Mouse (Mus musculus) MN1 (cell line): ENCODE results near the gene Clic6.
"Not testable (repeated sequence)": the region's sequence is repeated elsewhere in the genome, so short reads cannot be mapped to it uniquely, and the experiment has no call there.

Experiments
- DNase-seq: peaks from one replicate; pipeline ENCODE4 v3.0.0-alpha.2; 2016; ENCODE audit warnings: low spot score

Clic6 gene

GRCm38 (mm10) chr16:92470706-92471105 lies 14.8 kb upstream of the Clic6 start, which contains the start of gene Rcan1:
Gene Rcan1 (minus strand): TSS chr16:92470867.
- no peak for DNase-seq

- no peak for DNase-seq
Measured at GRCm38 (mm10) chr16:92472898-92473297, 12.6 kb upstream of the Clic6 start.

DNA sequence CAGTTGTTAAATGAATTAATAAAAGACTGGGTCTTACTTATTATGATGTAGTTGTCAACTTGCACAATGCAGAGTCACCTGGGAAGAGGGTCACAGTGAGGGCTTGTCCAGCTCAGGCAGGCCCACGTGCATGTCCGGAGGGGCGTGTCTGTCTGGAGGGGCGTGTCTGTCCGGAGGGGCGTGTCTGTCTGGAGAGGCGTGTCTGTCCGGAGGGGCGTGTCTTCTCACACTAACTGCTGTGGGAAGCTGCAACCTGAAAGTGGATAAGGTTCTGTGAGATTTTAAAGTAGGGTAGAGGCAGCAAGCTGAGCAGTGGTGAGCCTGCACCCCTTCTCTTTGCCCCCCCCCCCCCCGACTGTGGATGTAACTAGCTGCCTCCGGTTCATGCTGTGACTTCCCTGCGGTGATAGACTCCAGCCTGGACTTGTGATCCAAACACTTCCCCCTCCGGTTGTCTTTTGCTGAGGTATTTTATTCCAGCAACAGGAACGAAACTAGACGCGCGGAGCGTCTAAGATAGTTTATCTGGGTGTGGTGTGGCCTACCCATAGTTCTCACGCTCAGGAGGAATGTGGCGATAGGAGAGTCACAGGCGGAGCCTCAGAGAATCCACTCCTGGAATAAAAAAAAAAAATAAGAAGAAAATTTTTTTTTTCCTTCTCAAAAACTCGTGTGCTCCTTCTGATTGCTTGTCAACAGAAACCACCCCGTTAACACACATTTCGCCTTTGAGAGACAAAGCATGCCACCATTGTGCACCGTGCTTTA lies 10.3 kb upstream of the Clic6 start:
- no peak for DNase-seq

DNA sequence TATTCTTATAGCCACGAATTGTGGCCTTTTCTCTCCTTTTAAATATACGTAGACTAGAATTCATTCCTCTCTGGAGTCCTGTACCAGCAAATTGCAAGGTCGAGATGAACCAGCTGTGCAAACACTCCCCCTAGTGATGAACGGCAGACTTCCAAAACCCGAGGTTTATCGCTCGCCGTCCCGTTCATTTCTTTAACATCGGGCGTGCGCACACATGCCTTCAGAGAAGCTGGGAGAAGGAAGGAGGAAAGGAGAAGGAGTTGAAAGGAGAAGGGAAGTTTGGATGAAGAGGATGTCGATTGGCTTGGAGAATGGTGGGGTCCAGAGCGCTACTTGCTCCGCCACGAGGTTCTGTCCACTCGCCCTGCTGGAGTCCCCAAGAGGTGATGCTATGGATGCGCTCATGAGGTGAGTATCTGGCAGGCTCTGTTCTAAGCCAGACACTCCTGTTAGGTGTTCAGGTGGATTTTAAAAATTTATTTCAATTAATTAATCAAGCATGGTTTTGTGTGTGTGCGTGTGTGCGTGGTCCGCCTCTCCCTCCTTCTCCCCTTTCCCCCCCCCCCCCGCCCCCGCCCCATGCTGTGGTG lies 6.9 kb upstream of the Clic6 start:
- peak; percentile 45 for DNase-seq

DNA sequence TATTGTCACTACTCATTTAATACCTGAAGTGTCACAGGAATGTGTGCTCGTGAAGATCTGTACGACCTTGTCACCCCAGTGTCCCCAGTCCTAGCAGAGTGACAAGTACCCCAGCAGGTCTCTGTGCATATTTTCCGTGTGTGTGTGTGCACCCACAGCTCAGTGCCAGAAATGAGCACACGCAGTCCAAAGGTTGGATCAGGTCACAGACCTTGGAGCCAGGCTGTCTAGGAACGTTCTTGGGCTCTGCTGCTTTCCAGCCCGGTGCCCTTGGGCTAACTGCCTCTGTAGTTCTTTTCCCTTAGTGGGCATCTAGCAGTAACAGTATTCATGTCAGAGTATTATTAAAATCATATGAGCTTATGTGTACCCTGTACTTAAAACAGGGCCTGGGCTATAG lies 1.6 kb downstream of the Clic6 start:
- no peak for DNase-seq

DNA sequence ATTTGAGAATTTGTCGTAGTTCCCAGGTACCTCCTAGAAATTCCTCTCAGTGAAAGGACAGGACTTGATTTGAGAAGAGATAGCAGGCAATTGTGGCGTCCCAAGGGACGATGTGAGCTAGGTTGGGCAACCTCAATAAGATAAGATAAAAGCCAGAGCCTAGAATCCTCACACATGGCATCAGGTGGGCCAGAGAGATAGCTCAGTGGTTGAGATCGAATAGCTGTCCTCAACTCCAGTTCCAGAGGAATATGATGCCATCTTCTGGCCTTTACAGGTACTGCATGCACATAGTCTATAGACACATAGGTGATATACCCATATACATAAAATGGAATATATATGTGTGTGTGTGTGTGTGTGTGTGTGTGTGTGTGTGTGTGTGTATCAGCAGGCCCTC lies 2.0 kb downstream of the Clic6 start:
- DNase-seq = peak; percentile 9

DNA sequence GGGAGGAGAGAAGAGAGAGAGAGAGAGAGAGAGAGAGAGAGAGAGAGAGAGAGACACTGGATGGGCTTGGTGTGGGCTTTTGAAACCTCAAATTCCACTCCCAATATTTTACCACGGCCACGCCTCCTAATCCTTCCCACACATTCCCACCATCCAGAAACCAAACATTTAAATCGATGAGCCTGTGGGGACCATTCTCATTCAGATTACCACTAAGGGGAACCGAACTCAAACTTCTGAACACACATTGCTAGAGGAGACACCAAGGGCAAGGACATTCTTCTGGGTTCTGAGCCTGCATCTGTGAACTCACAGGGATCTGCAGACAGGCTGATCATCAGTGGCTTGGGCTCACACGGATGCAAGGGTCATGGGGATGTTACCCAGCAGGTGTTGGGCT lies 2.9 kb downstream of the Clic6 start:
- DNase-seq = no peak

DNA sequence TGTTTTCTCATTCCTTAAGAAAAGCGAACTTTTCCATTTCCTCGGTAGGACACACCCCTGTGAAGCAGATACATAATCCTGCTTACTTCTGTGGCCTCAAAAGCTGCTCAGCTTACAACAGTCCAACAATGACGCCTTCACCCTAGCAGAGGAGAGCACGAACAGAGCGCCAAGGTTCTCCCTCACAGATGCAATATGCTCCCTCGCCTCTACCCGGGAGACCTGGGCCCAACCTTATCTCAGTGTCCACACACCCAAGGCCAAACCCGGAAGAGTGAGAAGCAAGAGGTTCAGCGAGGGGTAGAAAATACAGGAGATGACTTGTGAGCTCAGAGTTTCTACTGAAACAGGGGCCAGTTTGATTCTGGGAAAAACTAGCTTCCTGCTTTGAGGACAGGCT lies 3.8 kb downstream of the Clic6 start:
- no peak for DNase-seq

- no peak for DNase-seq
Measured at GRCm38 (mm10) chr16:92497851-92498588, 12.5 kb downstream of the Clic6 start.

- DNase-seq = no peak
Measured at GRCm38 (mm10) chr16:92498589-92498981, 13.0 kb downstream of the Clic6 start.

- no peak for DNase-seq
Measured at GRCm38 (mm10) chr16:92499324-92499723, 13.8 kb downstream of the Clic6 start.

GRCm38 (mm10) chr16:92500534-92500933 lies 15.0 kb downstream of the Clic6 start:
- no peak for DNase-seq

DNA sequence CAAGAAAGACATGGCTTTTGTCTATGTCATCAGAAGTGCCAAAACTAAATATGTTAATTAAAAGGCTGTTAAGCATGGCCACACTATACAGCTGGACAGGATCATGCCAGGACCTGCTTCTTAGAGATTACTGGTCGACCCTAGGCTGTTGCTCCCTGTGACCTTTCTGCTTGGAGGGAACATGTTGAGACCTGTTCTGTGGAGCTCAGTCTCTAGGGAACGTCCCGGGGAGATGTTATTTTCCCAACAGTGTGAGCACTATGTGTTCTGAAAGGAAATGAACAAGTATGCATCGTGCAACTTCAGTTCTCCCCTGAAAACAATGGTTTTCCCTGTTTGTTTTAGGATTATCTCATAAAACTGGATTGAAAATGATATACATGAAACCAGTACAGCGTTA lies 17.6 kb downstream of the Clic6 start:
- no peak for DNase-seq

DNA sequence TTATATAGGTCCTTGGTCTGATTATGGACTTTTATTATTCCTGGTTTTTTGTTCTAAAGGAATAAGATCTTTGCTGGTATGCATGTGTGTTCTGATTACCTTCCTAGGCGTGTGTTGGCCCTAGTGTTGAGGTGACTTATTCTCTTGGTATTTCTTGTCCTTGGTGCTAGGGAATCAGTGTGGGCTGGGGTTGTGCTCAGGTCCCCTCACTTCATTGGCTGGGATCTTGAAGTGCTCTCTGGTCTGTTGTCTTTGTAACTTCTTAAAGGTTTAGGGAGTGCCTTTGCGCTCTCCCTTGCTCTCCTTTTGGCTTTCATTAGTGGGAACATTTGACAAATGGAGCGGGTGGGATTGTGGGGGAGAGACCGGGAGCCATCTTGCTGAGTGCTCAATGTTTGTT lies 22.0 kb downstream of the Clic6 start:
- DNase-seq = no peak

- DNase-seq = no peak
Measured at GRCm38 (mm10) chr16:92510835-92511772, 25.6 kb downstream of the Clic6 start.

- no peak for DNase-seq
Measured at GRCm38 (mm10) chr16:92511773-92512391, 26.3 kb downstream of the Clic6 start.

DNA sequence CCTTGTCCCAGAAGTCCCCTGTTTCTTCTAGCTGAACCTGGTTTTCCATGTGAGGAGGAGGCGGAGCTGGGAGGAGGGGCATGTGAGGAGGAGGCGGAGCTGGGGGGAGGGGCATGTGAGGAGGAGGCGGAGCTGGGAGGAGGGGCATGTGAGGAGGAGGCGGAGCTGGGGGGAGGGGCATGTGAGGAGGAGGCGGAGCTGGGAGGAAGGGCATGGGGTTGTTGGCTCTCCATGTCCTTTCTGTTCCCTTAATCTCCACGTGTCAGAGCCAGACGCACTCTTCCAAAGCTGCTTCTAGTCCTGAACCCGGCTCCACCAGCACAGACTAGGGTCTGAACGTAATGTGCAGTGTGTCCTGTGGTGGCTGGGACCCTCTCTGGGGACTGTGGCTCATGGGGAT lies 29.4 kb downstream of the Clic6 start:
- not testable (repeated sequence) for DNase-seq

GRCm38 (mm10) chr16:92516139-92516538 lies 30.6 kb downstream of the Clic6 start:
- DNase-seq = no peak

DNA sequence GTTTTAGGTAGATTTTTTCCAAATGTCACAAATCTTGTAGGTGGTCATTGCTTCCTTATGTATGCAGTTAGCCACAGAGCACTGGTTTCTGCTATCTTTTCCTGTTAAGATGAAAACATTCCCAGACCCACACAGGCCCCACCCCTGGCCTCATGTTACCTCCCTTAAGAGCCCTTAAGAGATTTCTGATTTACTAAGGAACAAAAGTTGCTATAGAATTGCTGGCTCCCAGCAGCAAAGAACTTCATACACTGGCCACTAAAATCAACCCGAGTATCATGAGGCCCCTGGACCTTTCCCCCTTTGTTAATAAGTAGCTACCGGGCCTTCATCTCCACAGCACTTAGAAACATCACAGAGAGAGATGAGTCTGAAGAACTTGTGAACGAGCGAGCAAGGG lies 33.2 kb downstream of the Clic6 start:
- no peak for DNase-seq

DNA sequence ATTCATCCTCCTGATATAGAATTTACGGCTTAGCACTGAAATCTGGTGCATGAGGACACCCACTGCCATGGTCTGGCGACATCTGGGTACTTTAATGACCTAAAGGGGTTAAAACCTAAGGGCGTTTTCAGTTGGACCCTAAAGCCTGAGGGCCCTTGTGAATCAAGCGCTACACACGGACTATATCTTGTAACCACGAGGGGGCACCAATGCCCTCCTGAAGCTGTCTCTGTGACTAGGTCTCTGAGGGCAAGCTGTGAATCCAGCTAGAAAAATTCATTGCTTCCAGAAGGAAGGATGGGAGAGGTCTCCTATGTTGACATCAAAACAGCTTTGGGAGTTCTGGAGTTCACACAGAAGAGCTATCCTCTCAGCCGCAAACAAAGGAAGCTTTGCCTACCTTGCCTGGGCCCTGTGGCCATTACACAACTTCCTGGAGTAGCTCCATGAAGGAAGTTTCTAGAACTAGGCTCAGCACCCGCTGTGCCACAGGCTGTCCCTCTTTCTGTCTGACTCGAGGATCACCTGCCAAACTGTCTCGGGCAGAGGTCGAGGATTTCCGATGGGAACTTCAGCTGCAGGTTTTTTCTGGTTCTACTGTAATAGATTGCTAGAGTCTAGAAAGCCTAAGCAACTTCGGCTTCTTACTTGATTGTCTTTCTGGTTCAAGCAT lies 34.4 kb downstream of the Clic6 start:
- DNase-seq = peak; percentile 55

DNA sequence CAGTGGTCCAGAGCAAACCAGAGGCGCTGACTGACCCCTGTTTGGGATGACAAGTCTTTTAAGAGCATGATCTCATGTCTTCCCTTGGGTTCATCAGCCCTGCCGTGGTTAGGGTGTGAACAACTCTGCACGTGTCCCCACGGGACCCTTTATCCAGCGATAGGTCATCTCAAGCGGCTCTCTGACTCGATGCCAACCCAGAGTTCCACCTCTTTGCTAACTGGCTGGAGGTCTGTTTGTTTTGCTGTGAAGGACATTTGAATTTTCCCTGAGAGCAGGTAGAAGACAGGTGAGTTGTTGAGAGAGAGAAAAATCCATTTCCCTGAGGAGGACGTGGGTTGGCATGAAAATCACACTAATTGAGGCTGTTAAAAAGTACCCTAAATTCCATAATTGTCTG lies 37.8 kb downstream of the Clic6 start:
- DNase-seq = no peak
